Mouse (Mus musculus): Measurements from ENCODE around the gene Ccdc106. TPM values are rescaled to one million over a fixed set of nuclear protein-coding genes. Genes with fewer than 3 reads are reported as not detected.

Gene Ccdc106
- polyA plus RNA-seq, 1 experiment from 2014 or later: 25.0 TPM

DNA sequence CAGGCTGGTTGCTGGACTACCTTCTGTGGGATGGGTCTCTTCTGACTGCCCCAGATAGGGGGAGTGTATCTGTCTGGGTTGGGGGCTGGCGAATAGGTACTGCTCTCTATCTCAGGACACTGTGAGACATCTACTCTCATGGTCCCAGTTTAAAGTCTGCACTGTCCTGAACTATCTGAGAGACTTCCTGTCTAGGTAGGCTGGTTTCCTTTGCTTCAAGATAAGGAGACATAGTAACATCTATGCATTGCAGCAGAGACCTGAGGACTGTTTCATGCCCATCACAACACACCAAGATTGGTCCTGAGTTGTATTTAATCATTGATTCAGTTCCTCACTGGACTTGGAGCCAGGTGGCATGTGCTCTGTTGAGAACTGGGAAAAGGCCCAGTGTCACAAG, 65.2 kb downstream of the Ccdc106 start:
- Histone ChIP-seq H3K27ac (ENCODE audit: low read length) (no peak overlapping the region), H3K4me2 (replicated peaks; ENCODE audit: low read depth, low read length) (no peak overlapping the region), H3K9me3 (ENCODE audit: control insufficient read depth, low read depth, low read length) (no peaks in the 10 kb centered on the region), H3K36me3 (ENCODE audit: control insufficient read depth, insufficient read depth, low read length) (peaks cover 30% of the 10 kb centered on the region), H3K4me3 (ENCODE audit: low read depth, low read length) (no peak overlapping the region), H3K9ac (replicated peaks; ENCODE audit: low read depth, low read length) (no peak overlapping the region), H3K4me1 (ENCODE audit: control insufficient read depth, insufficient read depth, low read length) (peaks cover 7% of the 10 kb centered on the region; the same call in 1 of the 2 replicates), H3K27me3 (ENCODE audit: control insufficient read depth, insufficient read depth, low read length) (no peaks in the 10 kb centered on the region)
- ATAC-seq (ENCODE audit: insufficient number of reproducible peaks, insufficient read depth, low FRiP score, low read depth): no peak
- 87% methylated on average over 1 of the region's 1 CpGs for WGBS

DNA sequence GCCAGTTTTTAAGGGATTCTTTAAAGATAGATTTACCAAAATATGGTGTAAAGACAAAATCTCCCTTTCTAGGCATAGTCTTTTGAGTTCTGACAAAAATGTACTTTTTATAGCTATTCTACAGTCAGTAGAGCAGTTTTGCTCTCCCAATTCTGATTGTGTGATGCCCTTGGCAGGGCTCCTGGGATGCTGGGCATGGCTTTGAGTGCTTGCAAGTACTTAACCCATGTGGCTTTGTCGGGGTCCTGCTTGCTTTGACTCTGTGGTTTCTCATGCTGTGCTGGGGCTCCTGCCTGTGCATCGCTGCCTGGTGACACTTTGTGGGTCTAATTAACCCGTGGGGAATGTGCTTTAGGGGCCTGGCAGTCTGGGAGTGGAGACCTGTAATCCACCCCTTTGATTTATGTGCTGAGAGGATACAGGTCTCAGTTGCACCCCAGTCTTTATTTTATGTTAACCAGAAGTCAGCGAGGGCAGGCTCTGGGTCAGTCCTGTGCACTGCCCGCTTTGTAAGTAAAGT, 66.6 kb downstream of the Ccdc106 start:
- H3K4me3 ChIP-seq (ENCODE audit: low read depth, low read length): no peak overlapping the region
- no peaks in the 10 kb centered on the region for H3K27me3 ChIP-seq (ENCODE audit: control insufficient read depth, insufficient read depth, low read length)
- H3K36me3 ChIP-seq (ENCODE audit: control insufficient read depth, insufficient read depth, low read length): peaks cover 30% of the 10 kb centered on the region
- H3K4me2 ChIP-seq (replicated peaks; ENCODE audit: low read depth, low read length): no peak overlapping the region
- no peaks in the 10 kb centered on the region for H3K9me3 ChIP-seq (ENCODE audit: control insufficient read depth, low read depth, low read length)
- no peak for ATAC-seq (ENCODE audit: insufficient number of reproducible peaks, insufficient read depth, low FRiP score, low read depth)
- H3K9ac ChIP-seq (replicated peaks; ENCODE audit: low read depth, low read length): no peak overlapping the region
- H3K27ac ChIP-seq (ENCODE audit: low read length): no peak overlapping the region
- H3K4me1 ChIP-seq (ENCODE audit: control insufficient read depth, insufficient read depth, low read length): no peaks in the 10 kb centered on the region
- 75% methylated on average over 5 of the region's 5 CpGs for WGBS

DNA sequence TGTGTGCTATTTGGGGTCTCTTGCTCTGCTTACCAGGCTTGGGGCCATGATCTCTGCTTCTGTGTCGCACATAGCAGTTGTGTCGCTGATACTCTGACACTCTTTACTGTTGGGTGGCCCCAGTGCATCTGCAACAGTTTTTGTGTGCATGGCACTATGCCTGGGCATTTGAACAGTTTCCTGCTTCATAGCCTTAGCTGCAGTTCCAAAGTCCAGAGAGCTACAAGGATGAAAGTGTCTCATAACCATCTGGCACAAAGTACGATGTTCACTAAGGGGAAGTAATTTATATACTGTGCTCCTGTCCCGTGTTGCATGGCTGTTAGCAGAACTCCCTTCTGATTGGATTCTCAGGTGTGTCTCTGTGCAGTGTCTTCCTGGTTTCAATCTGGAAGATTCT, 67.5 kb downstream of the Ccdc106 start:
- ATAC-seq (ENCODE audit: insufficient number of reproducible peaks, insufficient read depth, low FRiP score, low read depth): no peak
- Histone ChIP-seq H3K4me3 (ENCODE audit: low read depth, low read length) (no peak overlapping the region), H3K36me3 (ENCODE audit: control insufficient read depth, insufficient read depth, low read length) (peaks cover 33% of the 10 kb centered on the region)

DNA sequence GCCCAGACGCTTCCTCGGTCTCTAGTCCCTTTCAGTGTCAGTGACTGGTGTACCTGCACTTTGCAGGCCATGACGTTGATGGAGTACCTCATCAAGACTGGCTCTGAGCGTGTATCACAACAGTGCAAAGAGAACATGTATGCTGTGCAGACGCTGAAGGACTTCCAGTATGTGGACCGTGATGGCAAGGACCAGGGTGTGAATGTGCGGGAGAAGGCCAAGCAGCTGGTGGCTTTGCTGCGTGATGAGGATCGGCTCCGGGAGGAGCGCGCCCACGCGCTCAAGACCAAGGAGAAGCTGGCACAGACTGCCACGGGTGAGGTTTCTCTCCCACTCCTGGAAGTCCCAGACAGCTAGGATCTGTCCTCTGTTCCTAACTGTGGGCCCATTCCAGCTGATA, 69.5 kb downstream of the Ccdc106 start:
- peaks cover 41% of the 10 kb centered on the region for H3K36me3 ChIP-seq (ENCODE audit: control insufficient read depth, insufficient read depth, low read length)
- ATAC-seq (ENCODE audit: insufficient number of reproducible peaks, insufficient read depth, low FRiP score, low read depth): no peak
- 91% methylated on average over 15 of the region's 15 CpGs for WGBS
- H3K27ac ChIP-seq (ENCODE audit: low read length): no peak overlapping the region
- H3K4me3 ChIP-seq (ENCODE audit: low read depth, low read length): no peak overlapping the region
- H3K27me3 ChIP-seq (ENCODE audit: control insufficient read depth, insufficient read depth, low read length): no peaks in the 10 kb centered on the region
- no peaks in the 10 kb centered on the region for H3K4me1 ChIP-seq (ENCODE audit: control insufficient read depth, insufficient read depth, low read length)
- H3K4me2 ChIP-seq (replicated peaks; ENCODE audit: low read depth, low read length): no peak overlapping the region
- H3K9ac ChIP-seq (replicated peaks; ENCODE audit: low read depth, low read length): no peak overlapping the region
- no peaks in the 10 kb centered on the region for H3K9me3 ChIP-seq (ENCODE audit: control insufficient read depth, low read depth, low read length)

More for the DNA sequence above, 67.5 kb downstream of the Ccdc106 start:
- Histone ChIP-seq H3K27me3 (ENCODE audit: control insufficient read depth, insufficient read depth, low read length) (no peaks in the 10 kb centered on the region), H3K9ac (replicated peaks; ENCODE audit: low read depth, low read length) (no peak overlapping the region), H3K9me3 (ENCODE audit: control insufficient read depth, low read depth, low read length) (no peaks in the 10 kb centered on the region), H3K4me2 (replicated peaks; ENCODE audit: low read depth, low read length) (no peak overlapping the region), H3K4me1 (ENCODE audit: control insufficient read depth, insufficient read depth, low read length) (no peaks in the 10 kb centered on the region), H3K27ac (ENCODE audit: low read length) (no peak overlapping the region)
- 78% methylated on average over 4 of the region's 4 CpGs for WGBS

DNA sequence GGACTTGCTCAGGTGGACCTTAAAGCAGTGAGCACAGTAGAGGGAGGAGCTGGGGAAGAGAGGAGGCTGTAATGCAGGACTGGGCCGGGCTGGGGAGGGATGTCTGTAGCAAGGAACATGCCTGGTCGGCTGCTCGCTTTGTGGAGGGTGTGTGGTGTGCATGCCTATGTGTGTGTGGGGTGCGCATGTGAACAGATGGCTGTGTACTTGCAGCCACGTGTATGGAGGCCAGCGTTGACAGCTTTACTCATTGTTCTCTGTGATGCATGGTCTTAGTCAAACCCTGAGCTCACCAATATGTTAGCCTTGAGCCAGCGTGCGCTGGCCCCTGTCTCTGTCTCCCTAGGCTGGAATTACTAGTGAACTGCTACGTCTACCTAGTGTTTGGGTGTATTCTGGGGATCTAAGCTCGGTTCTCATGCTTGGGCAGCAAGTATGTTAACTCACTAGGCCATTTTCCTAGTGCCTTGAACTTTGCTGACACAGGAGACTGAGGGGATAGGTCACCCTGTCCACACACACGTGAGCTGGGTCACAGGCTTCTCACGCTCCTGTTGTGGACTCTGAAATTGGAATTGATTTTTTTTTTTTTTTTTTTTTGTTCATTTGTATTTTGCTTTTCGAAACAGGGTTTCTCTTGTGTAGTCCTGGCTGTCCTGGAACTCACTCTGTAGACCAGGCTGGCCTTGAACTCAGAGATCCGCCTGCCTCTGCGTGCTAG, 70.8 kb downstream of the Ccdc106 start:
- Histone ChIP-seq H3K36me3 (ENCODE audit: control insufficient read depth, insufficient read depth, low read length) (peaks cover 43% of the 10 kb centered on the region), H3K4me2 (replicated peaks; ENCODE audit: low read depth, low read length) (no peak overlapping the region), H3K9me3 (ENCODE audit: control insufficient read depth, low read depth, low read length) (no peaks in the 10 kb centered on the region), H3K9ac (replicated peaks; ENCODE audit: low read depth, low read length) (no peak overlapping the region), H3K4me3 (ENCODE audit: low read depth, low read length) (no peak overlapping the region), H3K27me3 (ENCODE audit: control insufficient read depth, insufficient read depth, low read length) (no peaks in the 10 kb centered on the region), H3K27ac (ENCODE audit: low read length) (no peak overlapping the region), H3K4me1 (ENCODE audit: control insufficient read depth, insufficient read depth, low read length) (no peaks in the 10 kb centered on the region)
- 93% methylated on average over 15 of the region's 15 CpGs for WGBS
- ATAC-seq (ENCODE audit: insufficient number of reproducible peaks, insufficient read depth, low FRiP score, low read depth): no peak

DNA sequence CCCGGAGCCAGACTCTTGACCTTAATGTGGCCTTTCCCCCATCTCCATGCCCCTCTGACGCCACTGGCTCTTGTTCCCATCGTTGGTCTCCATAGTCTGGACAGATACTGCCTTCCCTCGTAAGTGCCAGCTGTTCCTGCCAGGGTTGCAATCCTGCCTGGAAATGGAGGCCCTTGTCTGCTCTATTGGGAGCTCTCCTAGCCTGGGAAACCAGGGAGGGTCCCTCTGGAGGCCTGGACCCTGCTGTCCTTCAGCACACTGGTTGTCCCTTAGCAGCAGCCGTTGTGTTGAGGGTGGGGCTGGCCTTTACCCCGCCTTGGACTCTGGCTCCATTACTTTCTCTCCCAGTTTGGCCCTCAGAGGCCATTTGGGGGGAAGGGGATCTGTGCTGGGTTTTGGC, 72.0 kb downstream of the Ccdc106 start:
- no peak overlapping the region for H3K4me3 ChIP-seq (ENCODE audit: low read depth, low read length)
- H3K9me3 ChIP-seq (ENCODE audit: control insufficient read depth, low read depth, low read length): no peaks in the 10 kb centered on the region
- no peak overlapping the region for H3K27ac ChIP-seq (ENCODE audit: low read length)
- no peak overlapping the region for H3K9ac ChIP-seq (replicated peaks; ENCODE audit: low read depth, low read length)
- peaks cover 46% of the 10 kb centered on the region for H3K36me3 ChIP-seq (ENCODE audit: control insufficient read depth, insufficient read depth, low read length)
- H3K27me3 ChIP-seq (ENCODE audit: control insufficient read depth, insufficient read depth, low read length): no peaks in the 10 kb centered on the region
- H3K4me2 ChIP-seq (replicated peaks; ENCODE audit: low read depth, low read length): no peak overlapping the region
- WGBS: 80% methylated on average over 6 of the region's 6 CpGs
- H3K4me1 ChIP-seq (ENCODE audit: control insufficient read depth, insufficient read depth, low read length): no peaks in the 10 kb centered on the region
- ATAC-seq (ENCODE audit: insufficient number of reproducible peaks, insufficient read depth, low FRiP score, low read depth): no peak

DNA sequence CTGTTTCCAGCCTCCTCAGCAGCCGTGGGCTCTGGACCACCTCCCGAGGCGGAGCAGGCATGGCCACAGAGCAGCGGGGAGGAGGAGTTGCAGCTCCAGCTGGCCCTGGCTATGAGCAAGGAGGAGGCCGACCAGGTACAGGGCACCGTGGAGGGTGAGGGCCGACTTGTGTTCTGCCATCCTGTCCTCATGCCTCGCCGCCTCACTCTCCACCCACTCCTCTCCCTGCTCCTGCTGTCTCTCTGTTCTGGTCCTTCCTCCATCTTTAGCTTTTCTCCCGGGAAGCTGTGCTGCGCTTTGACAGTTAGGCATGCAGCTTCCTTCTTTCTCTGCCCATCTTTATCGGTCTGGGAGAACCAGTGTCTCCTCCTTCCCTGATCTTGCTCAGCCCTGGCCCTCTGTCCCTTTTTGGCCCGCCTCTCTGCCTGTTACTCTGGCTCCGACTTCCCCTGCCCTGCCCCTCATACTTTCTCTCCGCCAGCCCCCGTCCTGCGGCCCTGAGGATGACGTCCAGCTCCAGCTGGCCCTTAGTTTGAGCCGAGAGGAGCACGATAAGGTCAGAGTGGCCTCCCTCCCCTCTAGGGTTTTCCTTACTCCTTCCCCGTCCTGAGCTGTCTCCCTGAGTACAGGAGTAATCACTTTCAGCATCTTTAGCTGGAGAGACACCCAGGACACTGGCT, 72.6 kb downstream of the Ccdc106 start:
- H3K4me2 ChIP-seq (replicated peaks; ENCODE audit: low read depth, low read length): no peak overlapping the region
- ATAC-seq (ENCODE audit: insufficient number of reproducible peaks, insufficient read depth, low FRiP score, low read depth): no peak
- no peaks in the 10 kb centered on the region for H3K27me3 ChIP-seq (ENCODE audit: control insufficient read depth, insufficient read depth, low read length)
- H3K36me3 ChIP-seq (ENCODE audit: control insufficient read depth, insufficient read depth, low read length): peaks cover 52% of the 10 kb centered on the region
- no peak overlapping the region for H3K4me3 ChIP-seq (ENCODE audit: low read depth, low read length)
- H3K9me3 ChIP-seq (ENCODE audit: control insufficient read depth, low read depth, low read length): no peaks in the 10 kb centered on the region
- H3K4me1 ChIP-seq (ENCODE audit: control insufficient read depth, insufficient read depth, low read length): no peaks in the 10 kb centered on the region
- 82% methylated on average over 21 of the region's 21 CpGs for WGBS
- no peak overlapping the region for H3K9ac ChIP-seq (replicated peaks; ENCODE audit: low read depth, low read length)
- H3K27ac ChIP-seq (ENCODE audit: low read length): no peak overlapping the region

DNA sequence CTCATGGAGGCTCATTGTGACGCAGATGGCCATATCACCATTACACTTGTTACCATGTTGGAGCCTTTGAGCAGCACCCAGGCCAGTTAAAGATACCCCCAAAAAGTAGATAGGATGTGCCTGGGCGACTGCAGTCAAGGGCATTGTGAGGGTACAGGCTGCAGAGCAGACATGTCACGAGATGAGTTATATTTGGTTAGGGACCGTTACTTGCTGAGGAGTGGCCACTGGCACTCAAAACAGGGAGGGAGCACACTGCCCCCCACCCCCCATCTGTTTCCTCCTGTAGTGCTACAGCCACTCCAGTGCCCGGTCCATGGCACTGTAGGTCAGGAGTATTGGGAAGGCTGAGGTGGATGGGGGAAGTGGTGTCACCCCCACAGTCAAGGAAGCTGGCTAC, 78.4 kb downstream of the Ccdc106 start:
- WGBS: 94% methylated on average over 5 of the region's 5 CpGs
- peaks cover 44% of the 10 kb centered on the region for H3K36me3 ChIP-seq (ENCODE audit: control insufficient read depth, insufficient read depth, low read length)
- H3K9me3 ChIP-seq (ENCODE audit: control insufficient read depth, low read depth, low read length): no peaks in the 10 kb centered on the region
- no peak overlapping the region for H3K9ac ChIP-seq (replicated peaks; ENCODE audit: low read depth, low read length)
- no peaks in the 10 kb centered on the region for H3K27me3 ChIP-seq (ENCODE audit: control insufficient read depth, insufficient read depth, low read length)
- H3K4me1 ChIP-seq (ENCODE audit: control insufficient read depth, insufficient read depth, low read length): no peaks in the 10 kb centered on the region
- ATAC-seq (ENCODE audit: insufficient number of reproducible peaks, insufficient read depth, low FRiP score, low read depth): no peak
- no peak overlapping the region for H3K4me2 ChIP-seq (replicated peaks; ENCODE audit: low read depth, low read length)
- H3K27ac ChIP-seq (ENCODE audit: low read length): no peak overlapping the region
- H3K4me3 ChIP-seq (ENCODE audit: low read depth, low read length): no peak overlapping the region
